Mouse (Mus musculus): ENCODE measurements around the gene Map3k3. TPM values are rescaled to one million over a fixed set of nuclear protein-coding genes. Genes with fewer than 3 reads are reported as not detected.

The Map3k3 gene
- polyA plus RNA-seq, 1 experiment from 2014 or later: 28.2 TPM

- Histone ChIP-seq H3K36me3 (peaks cover 33% of the 10 kb centered on the region), H3K27me3 (no peaks in the 10 kb centered on the region), H3K4me3 (peak overlapping the region; percentile 94), H3K27ac (peak overlapping the region; percentile 92), H3K9ac (peak overlapping the region; percentile 94), H3K9me3 (no peaks in the 10 kb centered on the region), H3K4me1 (peaks cover 29% of the 10 kb centered on the region), H3K4me2 (peak overlapping the region; percentile 75)
- 1% methylated on average over 66 of the region's 106 CpGs for WGBS
- ATAC-seq (ENCODE audit: borderline replicate concordance, extremely low read depth, low FRiP score, low TSS enrichment): peak; percentile 83
Observed at GRCm38 (mm10) chr11:106159921-106160840, 75.8 kb downstream of the Map3k3 start.

DNA sequence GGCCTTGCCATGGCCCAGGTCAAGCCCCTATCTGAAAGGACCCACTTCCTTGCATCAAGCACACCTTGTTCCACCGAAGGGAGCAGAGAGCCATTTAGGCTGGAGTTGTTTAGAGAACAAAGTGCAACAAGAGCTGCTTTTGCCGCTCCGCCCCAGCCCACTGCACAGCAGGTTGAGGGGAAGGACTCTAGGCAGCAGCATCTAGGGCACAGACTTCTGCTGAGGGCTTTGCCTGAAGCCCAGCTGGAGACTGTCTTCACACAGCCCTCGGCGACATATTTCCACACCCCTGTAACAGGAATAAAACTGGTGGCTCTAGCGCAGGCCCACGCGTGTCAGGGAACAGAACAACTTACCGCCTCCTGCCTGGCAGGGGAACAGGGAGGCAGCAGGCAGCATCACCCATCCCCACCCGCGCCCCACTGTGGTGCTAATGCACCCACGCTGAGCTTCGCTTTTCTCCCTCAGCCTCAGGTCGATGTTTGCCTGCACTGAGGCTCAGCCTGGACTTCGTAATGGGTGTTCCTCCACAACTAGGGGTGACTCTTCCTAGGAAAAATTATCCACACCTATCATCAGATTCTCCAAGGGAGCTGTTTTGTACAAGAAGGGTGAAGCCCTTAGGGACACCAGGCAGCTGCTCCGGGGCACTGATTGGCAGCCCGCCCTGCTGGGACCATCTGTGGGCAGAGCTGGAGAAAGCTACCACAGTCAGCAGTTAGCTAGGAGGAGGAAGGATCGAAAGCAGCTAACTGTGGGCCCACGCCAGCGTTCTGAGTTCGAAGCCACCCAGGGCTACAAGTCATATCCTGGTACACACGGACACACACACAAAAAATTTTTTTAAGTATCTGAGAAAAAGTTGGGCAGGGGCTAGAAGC is 76.7 kb downstream of the Map3k3 start, which contains the start of the genes Gm10840 and Limd2:
Gm10840 (plus strand) TSS at position 10 of the 881 bp plus-strand sequence.
Limd2 (minus strand) TSS at position 20 of the 881 bp plus-strand sequence.
- ATAC-seq (ENCODE audit: borderline replicate concordance, extremely low read depth, low FRiP score, low TSS enrichment): peak; percentile 50
- H3K9me3 ChIP-seq: no peaks in the 10 kb centered on the region
- peaks cover 31% of the 10 kb centered on the region for H3K36me3 ChIP-seq
- H3K4me1 ChIP-seq: peaks cover 29% of the 10 kb centered on the region
- H3K4me2 ChIP-seq: peak within 1 kb of the TSS; percentile 75
- 28% methylated on average over 22 of the region's 22 CpGs for WGBS
- H3K27me3 ChIP-seq: no peaks in the 10 kb centered on the region
- peak within 1 kb of the TSS; percentile 92 for H3K27ac ChIP-seq
- H3K9ac ChIP-seq: peak within 1 kb of the TSS; percentile 94
- H3K4me3 ChIP-seq: peak within 1 kb of the TSS; percentile 94

- H3K4me1 ChIP-seq: peaks cover 29% of the 10 kb centered on the region
- H3K9me3 ChIP-seq: no peaks in the 10 kb centered on the region
- H3K4me3 ChIP-seq: no peak overlapping the region
- peaks cover 20% of the 10 kb centered on the region for H3K36me3 ChIP-seq
- H3K9ac ChIP-seq: no peak overlapping the region
- no peak overlapping the region for H3K27ac ChIP-seq
- H3K27me3 ChIP-seq: no peaks in the 10 kb centered on the region
- no peak overlapping the region for H3K4me2 ChIP-seq
- no peak for ATAC-seq (ENCODE audit: borderline replicate concordance, extremely low read depth, low FRiP score, low TSS enrichment)
- WGBS: 87% methylated on average over 2 of the region's 2 CpGs
Observed at GRCm38 (mm10) chr11:106162237-106162636, 77.8 kb downstream of the Map3k3 start.

DNA sequence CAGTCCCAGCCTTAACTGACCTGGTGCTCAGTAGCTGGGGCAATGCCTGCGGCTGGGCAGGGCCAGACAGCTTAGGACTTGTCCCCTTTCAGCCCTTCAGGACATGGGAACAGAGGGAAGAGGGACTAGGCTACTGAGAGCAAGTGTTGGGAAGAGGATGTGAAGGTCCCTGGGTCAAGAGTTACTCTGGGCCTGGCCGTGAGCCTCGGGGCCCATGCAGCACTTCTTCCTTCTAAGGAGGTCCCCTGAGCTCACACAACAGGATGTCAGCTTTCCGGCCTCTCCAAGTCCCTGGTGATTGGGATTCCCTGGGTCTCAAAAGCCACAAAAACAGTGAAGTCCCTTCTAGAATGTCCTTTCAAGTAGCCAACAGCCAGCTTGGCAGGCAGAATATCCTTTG is 79.1 kb downstream of the Map3k3 start:
- no peak overlapping the region for H3K4me3 ChIP-seq
- no peaks in the 10 kb centered on the region for H3K9me3 ChIP-seq
- peaks cover 17% of the 10 kb centered on the region; the same call in 1 of the 2 replicates for H3K36me3 ChIP-seq
- 73% methylated on average over 4 of the region's 4 CpGs for WGBS
- no peak for ATAC-seq (ENCODE audit: borderline replicate concordance, extremely low read depth, low FRiP score, low TSS enrichment)
- H3K9ac ChIP-seq: no peak overlapping the region
- peaks cover 20% of the 10 kb centered on the region for H3K4me1 ChIP-seq
- no peaks in the 10 kb centered on the region for H3K27me3 ChIP-seq
- H3K4me2 ChIP-seq: no peak overlapping the region
- peak overlapping the region; percentile 61 for H3K27ac ChIP-seq

DNA sequence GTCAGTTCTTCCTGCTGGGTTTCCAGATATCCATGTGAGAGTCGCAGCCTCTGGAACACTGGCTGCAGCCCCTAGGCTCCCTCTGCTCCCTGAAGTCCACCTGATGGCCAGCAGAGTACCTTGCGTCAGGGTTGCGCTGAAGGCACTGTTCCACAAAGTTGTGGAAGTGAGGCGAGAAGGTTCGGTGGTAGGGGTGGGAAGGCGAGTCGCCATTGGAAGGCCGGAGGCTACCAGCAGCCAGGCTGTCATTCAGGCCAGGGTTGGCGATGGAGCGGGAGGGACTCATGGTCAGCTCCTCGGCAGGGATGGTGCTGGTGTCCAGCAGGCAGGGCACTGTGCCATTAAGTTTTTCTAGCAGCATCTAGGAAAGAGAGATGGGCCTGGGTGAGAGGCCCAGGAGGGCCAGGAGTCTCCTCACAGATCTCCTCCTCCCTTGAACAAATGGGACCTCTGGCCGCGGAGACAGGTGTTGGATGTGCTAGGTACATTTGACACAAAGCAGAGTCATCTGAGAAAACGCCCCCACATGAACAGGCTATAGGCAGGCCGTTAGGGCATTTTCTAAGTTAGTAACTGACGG is 80.3 kb downstream of the Map3k3 start:
- no peak overlapping the region for H3K4me3 ChIP-seq
- no peak overlapping the region for H3K9ac ChIP-seq
- no peaks in the 10 kb centered on the region for H3K9me3 ChIP-seq
- H3K27ac ChIP-seq: peak overlapping the region; percentile 61; the same call in 1 of the 2 replicates
- no peak overlapping the region for H3K4me2 ChIP-seq
- H3K4me1 ChIP-seq: peaks cover 12% of the 10 kb centered on the region
- H3K36me3 ChIP-seq: peaks cover 21% of the 10 kb centered on the region
- no peaks in the 10 kb centered on the region for H3K27me3 ChIP-seq
- ATAC-seq (ENCODE audit: borderline replicate concordance, extremely low read depth, low FRiP score, low TSS enrichment): no peak
- WGBS: 88% methylated on average over 16 of the region's 16 CpGs

DNA sequence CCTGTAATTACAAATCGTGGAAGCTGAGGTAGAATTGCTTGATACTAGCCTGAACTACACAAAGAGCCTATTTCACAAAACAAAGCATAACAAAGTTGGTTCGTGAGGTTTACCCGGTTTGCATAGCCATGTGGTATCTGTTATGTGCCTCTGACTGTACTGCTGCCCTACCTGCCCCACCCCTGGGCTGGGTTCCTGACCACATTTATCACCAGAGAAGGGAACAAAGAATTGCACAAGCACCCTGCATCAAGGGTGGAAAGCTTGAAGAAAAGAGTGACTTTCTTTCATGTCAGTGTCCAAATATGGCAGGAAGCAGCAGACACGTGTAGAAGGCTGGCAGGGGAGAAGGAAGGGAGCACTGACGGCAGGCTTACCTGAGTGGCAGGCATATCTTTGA is 83.0 kb downstream of the Map3k3 start:
- no peak overlapping the region for H3K9ac ChIP-seq
- no peak overlapping the region for H3K4me2 ChIP-seq
- ATAC-seq (ENCODE audit: borderline replicate concordance, extremely low read depth, low FRiP score, low TSS enrichment): no peak
- H3K27ac ChIP-seq: no peak overlapping the region
- 79% methylated on average over 5 of the region's 5 CpGs for WGBS
- peaks cover 25% of the 10 kb centered on the region for H3K36me3 ChIP-seq
- no peaks in the 10 kb centered on the region for H3K9me3 ChIP-seq
- H3K27me3 ChIP-seq: no peaks in the 10 kb centered on the region
- H3K4me3 ChIP-seq: no peak overlapping the region
- peaks cover 3% of the 10 kb centered on the region; the same call in 1 of the 2 replicates for H3K4me1 ChIP-seq

DNA sequence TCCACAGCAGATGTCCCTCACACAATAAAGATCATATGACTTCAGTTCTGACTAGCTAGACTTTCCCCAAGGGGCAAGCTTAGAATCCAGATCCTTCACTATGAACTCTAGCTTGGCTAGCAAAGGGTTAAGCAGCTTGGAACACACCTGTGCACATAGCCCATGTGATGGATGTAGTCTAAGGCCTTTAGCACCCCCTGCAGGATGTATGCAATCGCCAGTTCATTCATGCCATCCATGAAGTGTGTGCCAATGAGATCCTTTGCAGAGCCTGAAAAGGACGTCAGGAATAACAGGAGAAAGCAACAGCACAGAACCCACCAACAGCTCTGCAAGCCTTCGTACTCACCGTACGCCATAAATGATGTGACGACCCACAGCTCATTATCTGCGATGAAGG is 86.4 kb downstream of the Map3k3 start:
- Histone ChIP-seq H3K4me2 (no peak overlapping the region), H3K9me3 (no peaks in the 10 kb centered on the region), H3K4me1 (no peaks in the 10 kb centered on the region), H3K9ac (no peak overlapping the region), H3K27ac (no peak overlapping the region), H3K27me3 (no peaks in the 10 kb centered on the region), H3K36me3 (peaks cover 19% of the 10 kb centered on the region; the same call in 1 of the 2 replicates), H3K4me3 (no peak overlapping the region)
- 77% methylated on average over 7 of the region's 7 CpGs for WGBS
- no peak for ATAC-seq (ENCODE audit: borderline replicate concordance, extremely low read depth, low FRiP score, low TSS enrichment)

GRCm38 (mm10) chr11:106173228-106173627 is 88.8 kb downstream of the Map3k3 start:
- Histone ChIP-seq H3K9ac (no peak overlapping the region), H3K4me2 (no peak overlapping the region), H3K27me3 (no peaks in the 10 kb centered on the region), H3K4me1 (no peaks in the 10 kb centered on the region), H3K4me3 (no peak overlapping the region), H3K9me3 (no peaks in the 10 kb centered on the region), H3K36me3 (peaks cover 11% of the 10 kb centered on the region; the same call in 1 of the 2 replicates), H3K27ac (no peak overlapping the region)
- ATAC-seq (ENCODE audit: borderline replicate concordance, extremely low read depth, low FRiP score, low TSS enrichment): no peak
- 94% methylated on average over 2 of the region's 2 CpGs for WGBS

- WGBS: 66% methylated on average over 5 of the region's 5 CpGs
- no peaks in the 10 kb centered on the region for H3K4me1 ChIP-seq
- H3K9me3 ChIP-seq: no peaks in the 10 kb centered on the region
- H3K9ac ChIP-seq: no peak overlapping the region
- H3K36me3 ChIP-seq: peaks cover 8% of the 10 kb centered on the region; the same call in 1 of the 2 replicates
- H3K27me3 ChIP-seq: no peaks in the 10 kb centered on the region
- no peak overlapping the region for H3K4me3 ChIP-seq
- no peak overlapping the region for H3K4me2 ChIP-seq
- ATAC-seq (ENCODE audit: borderline replicate concordance, extremely low read depth, low FRiP score, low TSS enrichment): no peak
- no peak overlapping the region for H3K27ac ChIP-seq
Observed at GRCm38 (mm10) chr11:106174372-106174771, 90.0 kb downstream of the Map3k3 start.

- H3K9ac ChIP-seq: no peak overlapping the region
- H3K36me3 ChIP-seq: peaks cover 7% of the 10 kb centered on the region; the same call in 1 of the 2 replicates
- 54% methylated on average over 3 of the region's 3 CpGs for whole genome bisulfite sequencing
- no peak overlapping the region for H3K4me2 ChIP-seq
- H3K27ac ChIP-seq: no peak overlapping the region
- no peak overlapping the region for H3K4me3 ChIP-seq
- no peak for ATAC-seq (ENCODE audit: borderline replicate concordance, extremely low read depth, low FRiP score, low TSS enrichment)
- no peaks in the 10 kb centered on the region for H3K27me3 ChIP-seq
- H3K4me1 ChIP-seq: no peaks in the 10 kb centered on the region
- H3K9me3 ChIP-seq: no peaks in the 10 kb centered on the region
Observed at GRCm38 (mm10) chr11:106175081-106175480, 90.7 kb downstream of the Map3k3 start.

GRCm38 (mm10) chr11:106176372-106176771 is 92.0 kb downstream of the Map3k3 start:
- Histone ChIP-seq H3K4me3 (no peak overlapping the region), H3K4me1 (no peaks in the 10 kb centered on the region), H3K9ac (no peak overlapping the region), H3K27me3 (no peaks in the 10 kb centered on the region), H3K9me3 (no peaks in the 10 kb centered on the region), H3K27ac (no peak overlapping the region), H3K36me3 (0 out of 2 replicates have a peak, but pooled peaks cover 3% of the 10 kb centered on the region), H3K4me2 (no peak overlapping the region)
- no peak for ATAC-seq (ENCODE audit: borderline replicate concordance, extremely low read depth, low FRiP score, low TSS enrichment)
- WGBS: 51% methylated on average over 5 of the region's 5 CpGs

Data from lung, embryonic 15.5 days (tissue).